Mouse (Mus musculus): Measurements from ENCODE around the gene Gng3. TPM values are rescaled to one million over a fixed set of nuclear protein-coding genes. Genes with fewer than 3 reads are reported as not detected.

Gene Gng3
- 2.0 and 3.0 TPM in 2 replicates for polyA plus RNA-seq (2015; fragmentation: Nextera tagmentation; extraction: Ambion mirVana)

GRCm38 (mm10) chr19:8839103-8839907 is at the start of gene Gng3:
Gene Gng3 (minus strand): TSS chr19:8839194.
- Histone ChIP-seq H3K9ac (0 out of 2 replicates have a peak within 1 kb of the TSS, but pooled peaks have one; percentile 64), H3K36me3 (peaks cover 23% of the 10 kb centered on the region), H3K27ac (peak within 1 kb of the TSS; percentile 98), H3K9me3 (no peaks in the 10 kb centered on the region), H3K4me1 (peaks cover 32% of the 10 kb centered on the region), H3K27me3 (no peaks in the 10 kb centered on the region), H3K4me3 (peak within 1 kb of the TSS; percentile 57), H3K4me2 (peak within 1 kb of the TSS; percentile 80)
- no peak for ATAC-seq (ENCODE audit: insufficient number of reproducible peaks, low FRiP score, low TSS enrichment, low read depth)
- WGBS, result 59% methylated on average over 11 of the region's 11 CpGs

GRCm38 (mm10) chr19:8887585-8888463 is 48.8 kb upstream of the Gng3 start:
- H3K9me3 ChIP-seq, result no peaks in the 10 kb centered on the region
- peak overlapping the region; percentile 64 for H3K4me3 ChIP-seq
- H3K36me3 ChIP-seq, result peaks cover 9% of the 10 kb centered on the region
- peak overlapping the region; percentile 89 for H3K9ac ChIP-seq
- H3K27ac ChIP-seq, result peak overlapping the region; percentile 92
- H3K4me2 ChIP-seq, result peak overlapping the region; percentile 67
- no peaks in the 10 kb centered on the region for H3K27me3 ChIP-seq
- peaks cover 16% of the 10 kb centered on the region for H3K4me1 ChIP-seq
- WGBS, result 14% methylated on average over 19 of the region's 19 CpGs
- no peak for ATAC-seq (ENCODE audit: insufficient number of reproducible peaks, low FRiP score, low TSS enrichment, low read depth)

DNA sequence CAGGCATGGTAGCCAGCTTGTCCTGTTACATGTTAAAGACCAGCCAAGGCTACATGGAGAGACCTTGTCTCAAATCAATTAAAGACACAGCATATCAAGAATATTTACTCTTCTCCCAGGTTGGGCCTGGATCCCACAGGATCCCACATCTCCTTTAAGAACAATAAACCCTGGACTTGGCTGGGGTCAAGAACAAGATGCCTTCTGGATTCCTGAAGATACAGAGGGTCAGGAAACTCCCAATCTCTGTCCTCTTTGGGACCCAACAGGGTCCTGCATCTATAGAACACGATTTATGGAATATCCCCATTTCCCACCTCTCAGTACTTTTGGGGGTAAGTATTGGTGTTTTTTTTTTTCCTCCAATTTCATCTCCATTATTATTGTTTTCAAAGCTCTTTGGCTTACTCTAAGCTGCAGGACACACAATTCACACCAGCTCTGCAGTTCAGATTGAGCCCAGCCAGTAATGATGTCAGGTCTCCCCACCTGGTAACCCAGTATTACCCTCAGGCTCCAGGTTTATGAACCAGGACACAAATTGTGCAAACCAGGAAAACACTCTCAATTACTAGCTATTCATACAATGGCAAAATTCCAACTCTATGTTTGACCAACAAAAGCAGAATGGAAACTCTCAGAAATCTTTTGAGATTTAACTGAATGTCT is 48.1 kb upstream of the Gng3 start:
- peak overlapping the region; percentile 92 for H3K27ac ChIP-seq
- H3K9ac ChIP-seq, result no peak overlapping the region
- peak overlapping the region; percentile 67; the same call in 1 of the 2 replicates for H3K4me2 ChIP-seq
- ATAC-seq (ENCODE audit: insufficient number of reproducible peaks, low FRiP score, low TSS enrichment, low read depth), result no peak
- no peaks in the 10 kb centered on the region for H3K27me3 ChIP-seq
- peaks cover 9% of the 10 kb centered on the region for H3K36me3 ChIP-seq
- peak overlapping the region; percentile 64 for H3K4me3 ChIP-seq
- WGBS, result 55% methylated on average over 1 of the region's 1 CpGs
- no peaks in the 10 kb centered on the region for H3K9me3 ChIP-seq
- peaks cover 14% of the 10 kb centered on the region for H3K4me1 ChIP-seq

- H3K4me3 ChIP-seq, result no peak within 1 kb of the TSS
- no peaks in the 10 kb centered on the region for H3K27me3 ChIP-seq
- H3K4me1 ChIP-seq, result peaks cover 17% of the 10 kb centered on the region
- no peak within 1 kb of the TSS for H3K27ac ChIP-seq
- WGBS, result 73% methylated on average over 3 of the region's 3 CpGs
- H3K36me3 ChIP-seq, result 0 out of 2 replicates have a peak, but pooled peaks cover 2% of the 10 kb centered on the region
- no peak within 1 kb of the TSS for H3K4me2 ChIP-seq
- ATAC-seq (ENCODE audit: insufficient number of reproducible peaks, low FRiP score, low TSS enrichment, low read depth), result no peak
- H3K9me3 ChIP-seq, result no peaks in the 10 kb centered on the region
- H3K9ac ChIP-seq, result no peak within 1 kb of the TSS
Observed at GRCm38 (mm10) chr19:8883616-8884015, 44.6 kb upstream of the Gng3 start, which contains the start of the genes Lbhd1 and Gm49403. Gene Lbhd1 (plus strand): TSS chr19:8883732. Gene Gm49403 (plus strand): TSS chr19:8883930.

- Histone ChIP-seq H3K36me3 (peaks cover 23% of the 10 kb centered on the region), H3K9ac (peak overlapping the region; percentile 79; the same call in 1 of the 2 replicates), H3K4me2 (peak overlapping the region; percentile 65), H3K27me3 (no peaks in the 10 kb centered on the region), H3K4me1 (peaks cover 10% of the 10 kb centered on the region; the same call in 1 of the 2 replicates), H3K4me3 (peak overlapping the region; percentile 71), H3K9me3 (no peaks in the 10 kb centered on the region), H3K27ac (peak overlapping the region; percentile 88)
- no peak for ATAC-seq (ENCODE audit: insufficient number of reproducible peaks, low FRiP score, low TSS enrichment, low read depth)
- 15% methylated on average over 3 of the region's 3 CpGs for WGBS
Observed at GRCm38 (mm10) chr19:8881034-8881392, 42.0 kb upstream of the Gng3 start.

- Histone ChIP-seq H3K4me3 (peak within 1 kb of the TSS; percentile 71), H3K36me3 (peaks cover 27% of the 10 kb centered on the region), H3K27me3 (no peaks in the 10 kb centered on the region), H3K4me1 (peaks cover 10% of the 10 kb centered on the region; the same call in 1 of the 2 replicates), H3K9ac (peak within 1 kb of the TSS; percentile 79), H3K9me3 (no peaks in the 10 kb centered on the region), H3K27ac (peak within 1 kb of the TSS; percentile 88), H3K4me2 (peak within 1 kb of the TSS; percentile 65)
- under 1% methylated on average over 42 of the region's 42 CpGs for WGBS
- ATAC-seq (ENCODE audit: insufficient number of reproducible peaks, low FRiP score, low TSS enrichment, low read depth), result peak; percentile 89
Observed at GRCm38 (mm10) chr19:8880311-8881033, 41.5 kb upstream of the Gng3 start, which contains the start of gene Uqcc3. Gene Uqcc3 (minus strand): TSS chr19:8880923.

- H3K4me3 ChIP-seq, result no peak overlapping the region
- no peaks in the 10 kb centered on the region for H3K27me3 ChIP-seq
- H3K36me3 ChIP-seq, result peaks cover 52% of the 10 kb centered on the region
- no peak overlapping the region for H3K27ac ChIP-seq
- H3K9ac ChIP-seq, result no peak overlapping the region
- no peak overlapping the region for H3K4me2 ChIP-seq
- no peaks in the 10 kb centered on the region for H3K9me3 ChIP-seq
- 91% methylated on average over 7 of the region's 7 CpGs for WGBS
- ATAC-seq (ENCODE audit: insufficient number of reproducible peaks, low FRiP score, low TSS enrichment, low read depth), result no peak
- H3K4me1 ChIP-seq, result peaks cover 18% of the 10 kb centered on the region
Observed at GRCm38 (mm10) chr19:8875031-8875430, 36.0 kb upstream of the Gng3 start.

GRCm38 (mm10) chr19:8872266-8872840 is 33.4 kb upstream of the Gng3 start:
- ATAC-seq (ENCODE audit: insufficient number of reproducible peaks, low FRiP score, low TSS enrichment, low read depth), result no peak
- peak overlapping the region; percentile 97 for H3K9ac ChIP-seq
- peaks cover 40% of the 10 kb centered on the region for H3K36me3 ChIP-seq
- WGBS, result 71% methylated on average over 10 of the region's 10 CpGs
- peaks cover 10% of the 10 kb centered on the region for H3K4me1 ChIP-seq
- H3K9me3 ChIP-seq, result no peaks in the 10 kb centered on the region
- H3K4me3 ChIP-seq, result peak overlapping the region; percentile 99
- 0 out of 2 replicates have a peak overlapping the region, but pooled peaks have one; percentile 5 for H3K27ac ChIP-seq
- peak overlapping the region; percentile 83 for H3K4me2 ChIP-seq
- no peaks in the 10 kb centered on the region for H3K27me3 ChIP-seq

- H3K4me1 ChIP-seq, result peaks cover 10% of the 10 kb centered on the region
- H3K4me2 ChIP-seq, result peak within 1 kb of the TSS; percentile 83
- H3K36me3 ChIP-seq, result peaks cover 34% of the 10 kb centered on the region
- H3K9ac ChIP-seq, result peak within 1 kb of the TSS; percentile 97
- peak within 1 kb of the TSS; percentile 99 for H3K4me3 ChIP-seq
- H3K27ac ChIP-seq, result peak within 1 kb of the TSS; percentile 85
- WGBS, result under 1% methylated on average over 59 of the region's 59 CpGs
- no peaks in the 10 kb centered on the region for H3K9me3 ChIP-seq
- ATAC-seq (ENCODE audit: insufficient number of reproducible peaks, low FRiP score, low TSS enrichment, low read depth), result peak; percentile 96
- H3K27me3 ChIP-seq, result no peaks in the 10 kb centered on the region
Observed at GRCm38 (mm10) chr19:8871267-8872186, 32.5 kb upstream of the Gng3 start, which contains the start of gene Ubxn1. Gene Ubxn1 (plus strand): TSS chr19:8871496.

- H3K27me3 ChIP-seq, result no peaks in the 10 kb centered on the region
- H3K4me1 ChIP-seq, result peaks cover 10% of the 10 kb centered on the region
- peak overlapping the region; percentile 74 for H3K27ac ChIP-seq
- peak overlapping the region; percentile 83 for H3K4me2 ChIP-seq
- H3K36me3 ChIP-seq, result peaks cover 27% of the 10 kb centered on the region
- 49% methylated on average over 9 of the region's 9 CpGs for WGBS
- H3K4me3 ChIP-seq, result peak overlapping the region; percentile 99
- ATAC-seq (ENCODE audit: insufficient number of reproducible peaks, low FRiP score, low TSS enrichment, low read depth), result no peak
- no peaks in the 10 kb centered on the region for H3K9me3 ChIP-seq
- H3K9ac ChIP-seq, result peak overlapping the region; percentile 97
Observed at GRCm38 (mm10) chr19:8870838-8871237, 31.8 kb upstream of the Gng3 start.

Measured in limb, embryonic 15.5 days (tissue).